Mouse (Mus musculus): ENCODE measurements around the gene Togaram1.
A peak's percentile ranks its signal among the peaks of the same experiment; 100 is the strongest.

The Togaram1 gene

GRCm38 (mm10) chr12:64965124-64966026, at the start of gene Togaram1, which contains the start of gene Klhl28:
Gene Togaram1, plus strand, starts transcription at chr12:64965804.
Gene Klhl28, minus strand, starts transcription at chr12:64965534.
- ATAC-seq (ENCODE audit: insufficient number of reproducible peaks, low FRiP score, low TSS enrichment): peak; percentile 99

GRCm38 (mm10) chr12:64916735-64917134, 48.9 kb upstream of the Togaram1 start:
- no peak for ATAC-seq (ENCODE audit: insufficient number of reproducible peaks, low FRiP score, low TSS enrichment)

GRCm38 (mm10) chr12:64917578-64918471, 47.8 kb upstream of the Togaram1 start, which contains the start of gene Gm527:
Gene Gm527, plus strand, starts transcription at chr12:64917906.
- peak; percentile 98 for ATAC-seq (ENCODE audit: insufficient number of reproducible peaks, low FRiP score, low TSS enrichment)

GRCm38 (mm10) chr12:64937493-64937892, 28.1 kb upstream of the Togaram1 start:
- no peak for ATAC-seq (ENCODE audit: insufficient number of reproducible peaks, low FRiP score, low TSS enrichment)

- no peak for ATAC-seq (ENCODE audit: insufficient number of reproducible peaks, low FRiP score, low TSS enrichment)
Measured at GRCm38 (mm10) chr12:64964560-64964959, 1.0 kb upstream of the Togaram1 start.

- ATAC-seq (ENCODE audit: insufficient number of reproducible peaks, low FRiP score, low TSS enrichment): no peak; the same call in none of the 2 replicates
Measured at GRCm38 (mm10) chr12:64966101-64966631, 562 bp downstream of the Togaram1 start.

- ATAC-seq (ENCODE audit: insufficient number of reproducible peaks, low FRiP score, low TSS enrichment): no peak
Measured at GRCm38 (mm10) chr12:64966652-64967435, 1.2 kb downstream of the Togaram1 start.

- ATAC-seq (ENCODE audit: insufficient number of reproducible peaks, low FRiP score, low TSS enrichment): no peak
Measured at GRCm38 (mm10) chr12:64967470-64967869, 1.9 kb downstream of the Togaram1 start.

- no peak for ATAC-seq (ENCODE audit: insufficient number of reproducible peaks, low FRiP score, low TSS enrichment)
Measured at GRCm38 (mm10) chr12:64968067-64968466, 2.5 kb downstream of the Togaram1 start.

- ATAC-seq (ENCODE audit: insufficient number of reproducible peaks, low FRiP score, low TSS enrichment): no peak
Measured at GRCm38 (mm10) chr12:64971399-64971798, 5.8 kb downstream of the Togaram1 start.

- no peak for ATAC-seq (ENCODE audit: insufficient number of reproducible peaks, low FRiP score, low TSS enrichment)
Measured at GRCm38 (mm10) chr12:64972063-64972462, 6.5 kb downstream of the Togaram1 start.

- ATAC-seq (ENCODE audit: insufficient number of reproducible peaks, low FRiP score, low TSS enrichment): no peak
Measured at GRCm38 (mm10) chr12:64975558-64975957, 10.0 kb downstream of the Togaram1 start.

- no peak for ATAC-seq (ENCODE audit: insufficient number of reproducible peaks, low FRiP score, low TSS enrichment)
Measured at GRCm38 (mm10) chr12:64976191-64976590, 10.6 kb downstream of the Togaram1 start.

- ATAC-seq (ENCODE audit: insufficient number of reproducible peaks, low FRiP score, low TSS enrichment): no peak
Measured at GRCm38 (mm10) chr12:64977518-64977917, 11.9 kb downstream of the Togaram1 start.

- ATAC-seq (ENCODE audit: insufficient number of reproducible peaks, low FRiP score, low TSS enrichment): no peak
Measured at GRCm38 (mm10) chr12:65007725-65008124, 42.1 kb downstream of the Togaram1 start.

GRCm38 (mm10) chr12:65022842-65023241, 57.2 kb downstream of the Togaram1 start:
- ATAC-seq (ENCODE audit: insufficient number of reproducible peaks, low FRiP score, low TSS enrichment): no peak

GRCm38 (mm10) chr12:65035839-65036189, 70.2 kb downstream of the Togaram1 start:
- ATAC-seq (ENCODE audit: insufficient number of reproducible peaks, low FRiP score, low TSS enrichment): peak; percentile 3; the same call in 1 of the 2 replicates

GRCm38 (mm10) chr12:65036190-65036870, 70.7 kb downstream of the Togaram1 start, which contains the start of gene Prpf39:
Gene Prpf39, plus strand, starts transcription at chr12:65036333.
- ATAC-seq (ENCODE audit: insufficient number of reproducible peaks, low FRiP score, low TSS enrichment): peak; percentile 96

- no peak for ATAC-seq (ENCODE audit: insufficient number of reproducible peaks, low FRiP score, low TSS enrichment)
Measured at GRCm38 (mm10) chr12:65036892-65037545, 71.4 kb downstream of the Togaram1 start.

Measured in cerebellum, adult (tissue).